Comparison of ENCODE assay signal across 22 mouse cellular contexts in the genomic region with DNA sequence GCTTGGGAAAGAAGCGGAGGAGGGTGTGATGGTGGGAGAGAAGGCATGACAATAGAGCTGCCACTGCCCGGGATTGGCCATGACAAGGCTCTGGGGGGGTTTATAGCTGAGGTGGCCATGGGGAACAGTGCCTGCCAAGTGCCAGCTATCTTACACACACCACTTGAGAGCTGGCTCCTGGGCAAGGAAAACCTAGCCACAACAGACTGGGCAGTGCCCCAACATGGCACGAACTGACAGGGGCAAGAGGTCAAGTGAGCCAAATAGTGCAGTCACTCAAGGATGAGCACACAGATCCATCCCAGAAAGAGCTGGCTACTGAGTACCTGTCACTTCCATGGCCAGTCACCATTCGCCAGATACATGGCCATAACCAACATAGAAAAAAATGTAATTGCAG.
DNase-seq lines count a peak whose midpoint lies in the region; TF ChIP-seq lines count a peak whose summit lies in the region.
"Had no signal": no experiment of that assay in that cellular context is flagged by ENCODE, and none has a peak within 500 bp of the region (broad histone marks: within the 10 kb centered on the region; RNA-seq: fewer than 3 reads in every experiment).

No protein-coding gene starts in this region.

- TF ChIP-seq CTCF in gastrocnemius, adult 2 months (IDR thresholded peaks at IDR 0.05), result no peak

- intact Hi-C loops in gastrocnemius, adult 2 months (cut with DNase I), result no loop called here
- intact Hi-C loops in gastrocnemius, postnatal 36 days (cut with DNase I), result no loop called here

- no peak overlapping the region for H3K4me3 ChIP-seq in gastrocnemius, adult 2 months
- H3K4me3 ChIP-seq: limb, embryonic 13.5 days; liver, embryonic 12.5 days; midbrain, embryonic 10.5 days; myocyte; neural tube, embryonic 13.5 days had no signal

- peak; percentile 5 for DNase-seq in adrenal gland, postnatal 10 days
- DNase-seq in adrenal gland, adult 18-20 months (ENCODE audit: low spot score in 2 of 2), result no peak
- DNase-seq in gastrocnemius, adult 2 months, result peak; percentile 17
- no peak for DNase-seq in gastrocnemius, postnatal 36 days
- DNase-seq in kidney, adult 9 months, result peak; percentile 3
- no peak for DNase-seq in kidney, postnatal 25 days
- peak; percentile 10 for DNase-seq in heart, postnatal 4 days
- no peak for DNase-seq in urinary bladder, postnatal 10 days (ENCODE audit: low spot score)
- DNase-seq: cerebellum, adult 11-12 months; kidney, adult 8-10 months; layer of hippocampus, postnatal 36 days; lung, adult 18-20 months; lung, postnatal 10 days; retina, postnatal 1 day; right cerebral cortex, postnatal 25 days; spleen, adult 18-20 months had no signal

- no peak overlapping the region for H3K27ac ChIP-seq in gastrocnemius, adult 2 months
- H3K27ac ChIP-seq: hindbrain, embryonic 14.5 days; limb, embryonic 13.5 days; liver, embryonic 12.5 days; midbrain, embryonic 10.5 days; neural tube, embryonic 13.5 days had no signal

Comparison
In these comparisons a context has a peak if more than half of its experiments do, and no peak if none do; other contexts are left out.
1. DNase-seq: peak in adrenal gland, postnatal 10 days (single experiment), gastrocnemius, adult 2 months (single experiment), kidney, adult 9 months (single experiment) and heart, postnatal 4 days (single experiment); none in adrenal gland, adult 18-20 months (0 of 2), gastrocnemius, postnatal 36 days (0 of 2), kidney, postnatal 25 days (0 of 2) and urinary bladder, postnatal 10 days (single experiment).